Mouse (Mus musculus) forebrain, embryonic 14.5 days (tissue): Measurements from ENCODE around the gene Arfgap3. TPM values are rescaled to one million over a fixed set of nuclear protein-coding genes. Genes with fewer than 3 reads are reported as not detected.

ENCODE experiments used
- ATAC-seq: fragments of 200-750 bp; cut with Nextera tagmentation; 2 replicates; pipeline ENCODE4 v1.8.0; 2017; ENCODE audit warnings: mild to moderate bottlenecking, moderate library complexity
- DNase-seq: peaks from one replicate; pipeline ENCODE4 v3.0.0-alpha.2; 2015; ENCODE audit warnings: low spot score
- H3K27ac ChIP-seq: fragments of 300-500 bp; sonication (generic); 2 replicates; pipeline ENCODE4 v1.5.1; 2014; ENCODE audit warnings: low read depth, mild to moderate bottlenecking, control low read depth, low read length, moderate library complexity
- H3K27me3 ChIP-seq: fragments of 300-500 bp; sonication (generic); replicated peaks from 2 replicates; pipeline ENCODE4 v1.6.1; 2014; ENCODE audit warnings: low read length, control low read depth, mixed read lengths; ENCODE audit not compliant: control insufficient read depth, insufficient read depth
- H3K36me3 ChIP-seq: fragments of 300-500 bp; sonication (generic); 2 replicates; pipeline ENCODE4 v1.6.1; 2014; ENCODE audit warnings: low read length, control low read depth; ENCODE audit not compliant: control insufficient read depth, insufficient read depth
- H3K4me1 ChIP-seq: fragments of 300-500 bp; sonication (generic); 2 replicates; pipeline ENCODE4 v1.6.1; 2014; ENCODE audit warnings: antibody characterized with exemption, low read length, control low read depth; ENCODE audit not compliant: control insufficient read depth, insufficient read depth
- H3K4me2 ChIP-seq: fragments of 300-500 bp; sonication (generic); 2 replicates; pipeline ENCODE4 v1.6.1; 2014; ENCODE audit warnings: mild to moderate bottlenecking, control low read depth, low read length
- H3K4me3 ChIP-seq: fragments of 300-500 bp; sonication (generic); 2 replicates; pipeline ENCODE4 v1.5.1; 2014; ENCODE audit warnings: low read depth, low read length, control low read depth
- H3K9ac ChIP-seq: fragments of 300-500 bp; sonication (generic); 2 replicates; pipeline ENCODE4 v1.6.1; 2014; ENCODE audit warnings: mild to moderate bottlenecking, low read length, control low read depth, moderate library complexity
- H3K9me3 ChIP-seq: fragments of 300-500 bp; sonication (generic); replicated peaks from 2 replicates; pipeline ENCODE4 v1.6.1; 2016; ENCODE audit warnings: low read length, control low read depth, mixed read lengths; ENCODE audit not compliant: control insufficient read depth
- WGBS: fragments of 180-500 bp; shearing (Covaris S2); extraction: QIAGEN DNeasy Blood & Tissue Kit; methylation state at CpG from one replicate; pipeline ENCODE4 v1.1.7; 2014; 5-methylcytosine and 5-hydroxymethylcytosine counted together
- polyA plus RNA-seq: library from polyadenylated mRNA; unstranded; fragments of >200 nt; fragmentation: Nextera tagmentation; extraction: Ambion mirVana; gene quantifications from 2 replicates; pipeline ENCODE4 v1.2.1, GENCODE M21; 2014

Arfgap3 gene
- polyA plus RNA-seq: 40.0 and 45.4 TPM in 2 replicates

DNA sequence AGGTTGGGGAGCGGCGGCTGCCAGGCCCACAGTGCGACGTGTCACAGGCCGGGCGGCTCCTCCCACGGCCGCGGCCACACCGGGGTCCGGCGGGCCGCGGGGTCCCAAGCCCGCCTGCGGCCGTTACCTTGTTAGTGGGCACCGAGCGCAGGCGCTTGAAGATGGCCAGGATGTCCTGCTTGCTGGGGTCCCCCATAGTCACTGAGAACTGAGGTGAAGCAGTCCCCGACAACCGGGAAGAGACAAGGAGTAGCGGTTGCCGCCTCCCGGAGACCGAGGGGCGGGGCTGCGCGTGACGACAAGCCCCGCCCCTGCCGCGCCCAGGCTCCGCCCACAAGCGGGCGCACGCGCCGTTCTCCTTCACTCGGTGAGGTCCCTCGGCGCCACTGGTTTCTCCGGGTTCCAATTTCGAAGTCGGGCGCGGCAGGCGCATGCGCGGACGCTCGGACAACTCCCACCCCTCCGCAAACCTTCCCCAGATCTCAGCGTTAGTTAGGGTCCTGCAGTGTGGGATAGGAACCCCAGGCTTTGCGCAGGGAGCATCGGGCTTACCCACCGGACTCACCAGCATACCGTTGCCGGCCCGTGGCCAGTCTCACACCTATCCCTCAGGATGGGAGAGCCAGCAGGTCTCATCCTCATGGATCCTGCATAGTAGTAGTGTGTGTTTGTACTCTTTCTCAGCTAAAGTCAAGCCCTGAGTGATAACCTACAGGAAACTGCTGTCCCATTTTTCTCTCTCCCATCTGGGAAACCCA is at the start of gene Arfgap3:
Gene Arfgap3 (minus strand): TSS at position 294 of the 758 bp plus-strand sequence.
- peak; percentile 97 for ATAC-seq
- H3K27ac ChIP-seq: peak within 1 kb of the TSS; percentile 52; the same call in 1 of the 2 replicates
- 1% methylated on average over 58 of the region's 60 CpGs for WGBS
- peak within 1 kb of the TSS; percentile 84 for H3K9ac ChIP-seq
- peak within 1 kb of the TSS; percentile 84 for H3K4me2 ChIP-seq
- H3K9me3 ChIP-seq: no peaks in the 10 kb centered on the region
- peaks cover 9% of the 10 kb centered on the region for H3K4me1 ChIP-seq
- H3K36me3 ChIP-seq: no peaks in the 10 kb centered on the region
- H3K4me3 ChIP-seq: peak within 1 kb of the TSS; percentile 84
- no peaks in the 10 kb centered on the region for H3K27me3 ChIP-seq
- peak; percentile 96 for DNase-seq

DNA sequence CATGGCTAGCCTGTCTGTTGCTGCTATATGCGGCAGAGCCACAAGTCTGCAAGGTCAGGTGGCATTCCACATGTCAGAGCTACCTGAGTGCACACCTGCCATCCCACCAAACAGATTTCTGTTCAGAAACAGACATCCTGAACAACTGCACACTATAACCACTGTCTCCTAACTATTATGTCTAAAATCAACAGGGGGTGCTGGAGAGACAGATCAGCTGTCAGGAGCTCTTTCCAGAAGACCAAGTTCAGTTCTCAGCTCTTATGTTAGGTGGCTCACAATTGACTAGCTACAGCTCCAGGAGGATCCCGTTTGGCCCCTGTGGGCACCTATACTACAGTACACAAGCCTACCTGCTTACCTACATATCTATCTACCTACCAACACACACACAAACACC is 42.7 kb upstream of the Arfgap3 start:
- Histone ChIP-seq H3K27ac (no peak overlapping the region), H3K4me1 (no peaks in the 10 kb centered on the region), H3K9ac (no peak overlapping the region), H3K4me3 (no peak overlapping the region), H3K4me2 (no peak overlapping the region), H3K9me3 (no peaks in the 10 kb centered on the region), H3K36me3 (no peaks in the 10 kb centered on the region), H3K27me3 (no peaks in the 10 kb centered on the region)
- WGBS: 77% methylated on average over 2 of the region's 2 CpGs
- DNase-seq (no peak), ATAC-seq (no peak)

DNA sequence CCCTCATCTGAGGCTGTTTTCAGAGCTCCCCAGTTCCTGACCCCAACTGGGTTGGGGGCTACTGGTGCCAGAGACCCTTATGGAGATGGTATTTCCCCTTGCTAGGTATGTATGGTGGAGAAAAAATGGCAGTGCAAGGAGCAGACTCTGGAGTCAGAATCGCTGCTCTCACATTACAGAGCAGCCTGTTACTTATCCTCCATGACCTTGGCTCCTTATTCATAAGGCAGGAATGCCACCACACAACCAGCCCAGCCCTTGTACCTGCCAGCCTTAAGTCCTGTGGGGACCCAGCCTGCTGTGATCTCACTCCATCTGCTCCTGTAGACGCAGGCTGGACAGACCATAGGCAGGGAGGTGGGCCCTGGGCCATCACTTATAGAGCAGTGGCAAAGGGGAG is 37.9 kb upstream of the Arfgap3 start:
- no peak for DNase-seq

DNA sequence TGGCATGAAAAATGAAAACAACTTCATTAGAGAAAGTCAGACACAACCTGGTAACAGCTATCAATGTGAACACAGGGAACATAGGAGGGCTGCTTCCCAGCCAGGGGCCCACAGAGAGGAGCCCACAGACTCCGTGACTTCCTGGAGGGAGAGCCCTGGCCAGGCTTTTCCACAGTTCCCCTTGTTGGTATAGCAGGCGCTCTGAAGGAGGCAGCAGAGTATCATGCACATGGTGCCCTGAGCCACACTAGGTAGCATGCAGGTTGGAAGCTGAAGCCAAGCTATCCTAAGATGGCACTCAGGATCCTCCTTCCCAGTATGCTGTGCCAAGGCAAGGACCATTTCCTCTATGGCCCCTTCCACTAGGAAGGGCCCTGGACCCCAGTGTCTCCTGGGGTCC is 33.6 kb upstream of the Arfgap3 start:
- Histone ChIP-seq H3K27ac (no peak overlapping the region), H3K9me3 (no peaks in the 10 kb centered on the region), H3K4me1 (no peaks in the 10 kb centered on the region), H3K4me2 (no peak overlapping the region), H3K9ac (no peak overlapping the region), H3K4me3 (no peak overlapping the region), H3K36me3 (no peaks in the 10 kb centered on the region), H3K27me3 (no peaks in the 10 kb centered on the region)
- ATAC-seq (no peak), DNase-seq (no peak)
- WGBS: 89% methylated on average over 2 of the region's 2 CpGs

More for the DNA sequence above, 37.9 kb upstream of the Arfgap3 start:
- Histone ChIP-seq H3K9me3 (no peaks in the 10 kb centered on the region), H3K27ac (no peak overlapping the region), H3K4me1 (no peaks in the 10 kb centered on the region), H3K4me2 (no peak overlapping the region), H3K4me3 (no peak overlapping the region), H3K9ac (no peak overlapping the region), H3K36me3 (no peaks in the 10 kb centered on the region), H3K27me3 (no peaks in the 10 kb centered on the region)
- WGBS: 94% methylated on average over 2 of the region's 2 CpGs
- no peak for ATAC-seq

DNA sequence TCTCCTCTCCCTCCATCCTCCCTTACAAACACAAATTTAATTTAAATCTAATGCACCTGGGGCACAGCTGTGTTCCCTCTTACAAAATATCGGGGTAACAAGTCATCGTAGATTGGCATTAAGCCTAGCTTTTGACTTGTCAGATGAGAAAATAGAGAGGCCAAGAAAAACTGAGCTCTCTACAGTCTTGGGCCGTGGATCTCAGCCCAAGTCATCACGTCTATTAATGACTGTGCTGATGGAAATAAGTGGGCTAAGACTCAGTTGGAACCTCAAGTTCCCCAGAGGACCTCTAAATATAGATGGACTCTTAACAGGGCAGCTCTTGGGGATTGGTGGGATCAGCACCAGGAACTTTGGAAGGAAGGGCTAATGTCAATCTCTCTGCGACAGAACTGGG is 33.1 kb upstream of the Arfgap3 start:
- DNase-seq (no peak), ATAC-seq (no peak)
- Histone ChIP-seq H3K27me3 (no peaks in the 10 kb centered on the region), H3K4me2 (no peak overlapping the region), H3K9me3 (no peaks in the 10 kb centered on the region), H3K4me1 (no peaks in the 10 kb centered on the region), H3K9ac (no peak overlapping the region), H3K4me3 (no peak overlapping the region), H3K27ac (no peak overlapping the region), H3K36me3 (no peaks in the 10 kb centered on the region)
- WGBS: 93% methylated on average over 5 of the region's 5 CpGs

DNA sequence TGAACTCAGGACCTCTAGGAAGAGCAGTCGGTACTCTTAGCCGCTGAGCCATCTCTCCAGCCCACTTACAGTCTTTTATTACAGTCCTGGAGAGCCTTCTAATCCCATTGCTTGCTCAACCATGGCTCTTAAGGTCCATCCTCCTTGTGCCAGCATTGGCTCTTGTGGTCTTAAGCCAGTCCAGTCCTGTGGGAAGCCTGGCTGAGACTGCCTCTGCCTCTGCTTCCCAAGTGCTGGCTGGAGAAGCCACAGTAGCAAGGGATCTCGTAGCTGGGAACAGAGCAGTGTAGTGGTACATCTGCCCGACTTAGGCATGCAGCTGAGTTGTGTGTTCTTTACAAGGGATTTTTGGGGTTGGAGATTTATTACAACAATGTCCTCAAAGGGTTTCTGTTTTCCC is 32.4 kb upstream of the Arfgap3 start:
- Histone ChIP-seq H3K36me3 (peaks cover 4% of the 10 kb centered on the region; the same call in 1 of the 2 replicates), H3K27me3 (no peaks in the 10 kb centered on the region), H3K4me1 (no peaks in the 10 kb centered on the region), H3K4me2 (no peak overlapping the region), H3K27ac (no peak overlapping the region), H3K9me3 (no peaks in the 10 kb centered on the region), H3K4me3 (no peak overlapping the region), H3K9ac (no peak overlapping the region)
- DNase-seq: no peak
- no peak for ATAC-seq
- WGBS: 93% methylated on average over 4 of the region's 4 CpGs

DNA sequence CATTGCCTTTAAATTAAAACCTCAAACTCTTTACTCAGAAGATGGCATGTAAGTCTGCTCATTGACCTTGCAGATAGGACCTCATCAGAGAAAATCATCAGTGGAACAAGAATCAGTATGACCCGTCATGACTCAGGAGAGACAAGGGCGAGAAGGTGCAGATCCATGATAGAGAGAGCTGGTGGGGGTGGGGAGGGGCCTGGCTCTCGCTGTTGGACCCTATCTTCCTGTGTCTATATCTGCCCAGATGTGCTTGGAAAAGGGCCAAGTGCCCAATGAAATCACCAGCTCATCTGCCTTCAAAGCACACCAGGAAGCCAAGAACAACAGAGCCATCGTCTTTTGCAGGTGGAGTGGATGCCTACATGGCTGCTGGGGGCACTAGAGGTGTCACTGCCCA is 27.1 kb upstream of the Arfgap3 start:
- H3K9ac ChIP-seq: no peak overlapping the region
- H3K4me3 ChIP-seq: no peak overlapping the region
- 85% methylated on average over 4 of the region's 4 CpGs for WGBS
- H3K27me3 ChIP-seq: no peaks in the 10 kb centered on the region
- H3K4me2 ChIP-seq: no peak overlapping the region
- H3K9me3 ChIP-seq: no peaks in the 10 kb centered on the region
- DNase-seq: no peak
- no peaks in the 10 kb centered on the region for H3K4me1 ChIP-seq
- peaks cover 4% of the 10 kb centered on the region; the same call in 1 of the 2 replicates for H3K36me3 ChIP-seq
- no peak for ATAC-seq
- no peak overlapping the region for H3K27ac ChIP-seq

DNA sequence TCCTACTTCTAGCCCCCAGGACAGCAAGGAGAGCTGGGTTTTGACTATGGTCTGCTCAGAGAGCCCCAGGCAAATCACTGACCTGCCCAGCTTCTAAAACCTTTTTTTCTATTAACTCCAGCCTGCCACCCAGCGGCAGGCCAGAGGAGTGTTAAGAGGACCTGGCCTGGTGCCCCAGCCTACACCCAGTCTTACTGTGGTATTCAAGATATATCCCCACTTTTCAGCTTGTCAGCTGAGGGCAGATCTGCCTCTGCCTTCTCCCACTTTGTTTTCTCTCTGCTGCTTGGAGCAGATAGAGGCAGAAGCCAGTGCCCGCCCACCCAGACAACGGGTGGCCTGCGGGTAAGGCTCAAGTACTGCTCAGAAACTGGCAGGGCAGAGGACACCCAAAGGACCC is 25.1 kb upstream of the Arfgap3 start:
- Histone ChIP-seq H3K9ac (no peak overlapping the region), H3K27ac (no peak overlapping the region), H3K4me3 (no peak overlapping the region), H3K27me3 (no peaks in the 10 kb centered on the region), H3K36me3 (peaks cover 4% of the 10 kb centered on the region; the same call in 1 of the 2 replicates), H3K9me3 (no peaks in the 10 kb centered on the region), H3K4me2 (no peak overlapping the region), H3K4me1 (no peaks in the 10 kb centered on the region)
- WGBS: 66% methylated on average over 4 of the region's 4 CpGs
- ATAC-seq (no peak), DNase-seq (peak; percentile 57)

DNA sequence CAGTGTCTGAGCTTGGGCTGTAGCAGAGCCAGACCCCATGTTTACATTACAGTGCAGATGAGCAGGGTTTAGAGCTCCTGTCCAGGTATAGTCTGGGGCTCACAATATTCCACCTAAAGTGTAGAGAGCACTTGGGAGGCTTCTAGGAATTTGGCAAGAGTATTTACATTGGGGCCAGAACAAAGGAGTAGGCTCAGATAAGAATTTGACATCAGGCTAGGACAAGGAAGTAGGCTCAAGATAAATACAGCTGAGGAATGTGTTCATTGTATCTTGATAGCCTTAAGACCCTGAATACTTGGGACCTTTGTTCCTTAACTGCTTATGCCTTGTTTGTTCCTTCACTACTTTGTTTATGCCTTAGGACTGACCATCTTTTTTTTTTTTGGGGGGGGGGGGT is 24.0 kb upstream of the Arfgap3 start:
- Histone ChIP-seq H3K36me3 (peaks cover 4% of the 10 kb centered on the region; the same call in 1 of the 2 replicates), H3K4me3 (no peak overlapping the region), H3K4me2 (no peak overlapping the region), H3K9ac (no peak overlapping the region), H3K9me3 (no peaks in the 10 kb centered on the region), H3K4me1 (no peaks in the 10 kb centered on the region), H3K27me3 (no peaks in the 10 kb centered on the region), H3K27ac (no peak overlapping the region)
- DNase-seq (no peak), ATAC-seq (no peak)
